Mouse (Mus musculus): ENCODE measurements around the gene Kmt2d. TPM values are rescaled to one million over a fixed set of nuclear protein-coding genes. Genes with fewer than 3 reads are reported as not detected.

Kmt2d gene
- total RNA-seq, 2 experiments from 2014 or later = 100 to 101 TPM

- TF ChIP-seq CTCF (IDR thresholded peaks at IDR 0.05) = no peak
- intact Hi-C loops (cut with DNase I) = loop anchor here (10.0 kb wide), 1 partner anchor 307 kb away; no protein-coding TSS in a partner anchor
- no peak for DNase-seq (ENCODE audit: extremely low spot score in 1 of 2, low spot score in 2 of 2)
- no peak overlapping the region for H3K27ac ChIP-seq
- no peak overlapping the region for H3K4me3 ChIP-seq
These were observed 26.5 kb upstream of the Kmt2d start for GRCm38 (mm10) chr15:98897495-98897894.

GRCm38 (mm10) chr15:98895635-98896589, 24.9 kb upstream of the Kmt2d start:
- intact Hi-C loops (cut with DNase I) = loop anchor here (10.0 kb wide), 1 partner anchor 309 kb away; no protein-coding TSS in a partner anchor
- DNase-seq (ENCODE audit: extremely low spot score in 1 of 2, low spot score in 2 of 2) = no peak
- H3K4me3 ChIP-seq = peak overlapping the region; percentile 27
- no peak overlapping the region for H3K27ac ChIP-seq
- TF ChIP-seq CTCF (IDR thresholded peaks at IDR 0.05) = no peak

DNA sequence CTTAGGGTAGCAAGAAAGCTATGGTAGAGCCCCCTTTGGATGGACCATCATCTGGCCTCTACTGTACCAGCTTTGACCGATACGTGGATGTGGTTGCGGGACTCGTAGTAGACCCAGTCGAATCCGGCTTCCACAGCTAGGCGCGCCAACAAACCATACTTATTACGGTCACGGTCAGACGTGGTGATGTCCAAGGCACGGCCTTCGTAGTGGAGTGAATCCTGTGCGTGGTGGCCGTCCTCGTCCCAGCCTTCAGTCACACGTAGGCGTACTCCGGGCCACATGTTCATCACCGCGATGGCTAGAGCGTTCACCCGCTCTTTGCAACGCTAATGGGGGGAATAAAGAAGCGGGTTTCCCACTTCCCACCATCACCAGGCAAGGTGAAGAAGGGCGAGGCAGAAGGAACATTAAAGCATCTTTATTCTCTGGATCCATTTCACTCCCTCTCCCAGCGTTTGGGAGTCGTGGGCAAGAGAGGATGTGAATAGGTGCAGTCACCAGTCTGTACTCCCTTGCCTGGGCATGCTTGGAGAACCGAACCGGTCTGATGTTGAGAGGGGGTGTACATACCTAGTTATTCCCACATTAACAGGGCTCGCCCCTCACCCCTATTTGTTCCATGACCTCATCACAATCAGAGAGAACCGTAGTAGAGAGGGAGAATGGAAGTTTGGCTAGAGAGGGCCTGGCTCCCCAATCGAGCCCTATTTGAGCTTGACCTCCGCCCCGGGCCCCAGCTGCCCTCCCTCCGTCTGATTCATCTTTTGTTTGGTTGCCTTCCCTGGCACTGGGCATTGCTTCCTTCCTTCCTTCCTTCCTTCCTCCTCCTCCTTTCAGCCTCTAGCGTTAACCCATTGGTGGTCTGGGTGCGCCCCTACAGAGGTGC, 24.0 kb upstream of the Kmt2d start:
- DNase-seq (ENCODE audit: extremely low spot score in 1 of 2, low spot score in 2 of 2) = no peak
- TF ChIP-seq CTCF (IDR thresholded peaks at IDR 0.05) = no peak
- H3K27ac ChIP-seq = no peak overlapping the region
- intact Hi-C loops (cut with DNase I) = loop anchor here (10.0 kb wide), 1 partner anchor 310 kb away; no protein-coding TSS in a partner anchor
- H3K4me3 ChIP-seq = peak overlapping the region; percentile 46

GRCm38 (mm10) chr15:98893940-98894745, 23.1 kb upstream of the Kmt2d start, which contains the start of gene Rhebl1:
Gene Rhebl1 (minus strand): TSS chr15:98894540.
- no peak within 1 kb of the TSS for H3K27ac ChIP-seq
- DNase-seq (ENCODE audit: extremely low spot score in 1 of 2, low spot score in 2 of 2) = peak; percentile 41 to 63
- no peak for TF ChIP-seq CTCF (IDR thresholded peaks at IDR 0.05)
- intact Hi-C loops (cut with DNase I) = loop anchor here (10.0 kb wide), 1 partner anchor 311 kb away; no protein-coding TSS in a partner anchor
- H3K4me3 ChIP-seq = peak within 1 kb of the TSS; percentile 46

DNA sequence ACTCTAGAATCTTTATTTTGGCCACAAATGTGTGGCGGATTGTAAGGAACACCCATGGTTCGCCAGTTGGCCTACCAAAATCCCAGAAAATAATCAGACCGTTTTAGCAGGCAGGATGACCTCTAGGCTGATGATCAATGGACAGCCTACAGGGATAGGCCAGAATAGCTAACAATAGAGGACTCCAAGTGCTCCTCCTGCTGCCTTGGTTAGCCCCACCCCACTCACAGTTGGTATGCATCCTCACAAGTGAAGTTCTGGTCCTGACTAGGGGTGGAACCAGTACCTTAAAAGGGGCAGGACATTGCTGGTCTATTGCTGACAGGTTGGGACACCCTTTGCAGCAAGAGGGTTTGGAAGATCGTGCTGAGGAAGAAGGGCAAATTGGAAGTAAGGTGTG, 22.0 kb upstream of the Kmt2d start:
- intact Hi-C loops (cut with DNase I) = loop anchor here (10.0 kb wide), 1 partner anchor 312 kb away; no protein-coding TSS in a partner anchor
- no peak for DNase-seq (ENCODE audit: extremely low spot score in 1 of 2, low spot score in 2 of 2)
- TF ChIP-seq CTCF (IDR thresholded peaks at IDR 0.05) = no peak
- no peak overlapping the region for H3K27ac ChIP-seq
- H3K4me3 ChIP-seq = no peak overlapping the region

- Histone ChIP-seq H3K27ac (no peak overlapping the region), H3K4me3 (no peak overlapping the region)
- peak; percentile 89 for TF ChIP-seq CTCF (IDR thresholded peaks at IDR 0.05)
- intact Hi-C loops (cut with DNase I) = loop anchor here (1.0 to 10.0 kb wide), 3 partner anchors 36 to 313 kb away; no protein-coding TSS in a partner anchor
- peak; percentile 38 to 61 for DNase-seq (ENCODE audit: extremely low spot score in 1 of 2, low spot score in 2 of 2)
These were observed 21.1 kb upstream of the Kmt2d start for GRCm38 (mm10) chr15:98891907-98892606.

DNA sequence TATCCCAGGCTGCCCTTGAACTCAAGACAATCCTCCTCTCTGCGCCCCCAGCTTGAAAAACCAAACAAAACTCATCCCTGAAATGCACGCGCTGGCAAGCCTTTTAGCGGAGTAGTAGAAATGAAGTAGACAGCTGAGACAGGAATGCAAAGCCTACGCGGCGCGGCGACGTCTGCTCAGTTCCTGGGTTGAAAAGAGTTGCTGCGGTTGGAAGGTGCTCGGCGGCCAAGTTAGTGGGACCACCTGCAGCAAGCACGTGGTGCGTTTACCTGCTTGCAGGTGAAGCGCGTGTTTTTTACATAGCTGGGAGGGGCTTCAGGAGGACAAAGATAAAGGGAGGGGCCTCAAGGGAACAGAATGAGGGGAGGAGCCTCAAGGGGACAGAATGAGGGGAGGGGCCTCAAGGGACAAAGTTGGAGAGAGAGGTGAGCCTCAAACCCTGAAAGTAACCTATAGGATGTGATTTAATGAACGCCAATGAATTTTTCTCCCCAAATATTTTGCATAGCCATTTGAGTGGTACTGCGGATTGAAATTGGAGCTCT, 20.3 kb upstream of the Kmt2d start:
- no peak overlapping the region for H3K4me3 ChIP-seq
- no peak for DNase-seq (ENCODE audit: extremely low spot score in 1 of 2, low spot score in 2 of 2)
- TF ChIP-seq CTCF (IDR thresholded peaks at IDR 0.05) = no peak
- no peak overlapping the region for H3K27ac ChIP-seq
- intact Hi-C loops (cut with DNase I) = loop anchor here (10.0 kb wide), 1 partner anchor 314 kb away; no protein-coding TSS in a partner anchor

- DNase-seq (ENCODE audit: extremely low spot score in 1 of 2, low spot score in 2 of 2) = no peak
- H3K27ac ChIP-seq = no peak overlapping the region
- intact Hi-C loops (cut with DNase I) = no loop called here
- no peak overlapping the region for H3K4me3 ChIP-seq
- TF ChIP-seq CTCF (IDR thresholded peaks at IDR 0.05) = no peak
These were observed 16.5 kb upstream of the Kmt2d start for GRCm38 (mm10) chr15:98887526-98887925.

DNA sequence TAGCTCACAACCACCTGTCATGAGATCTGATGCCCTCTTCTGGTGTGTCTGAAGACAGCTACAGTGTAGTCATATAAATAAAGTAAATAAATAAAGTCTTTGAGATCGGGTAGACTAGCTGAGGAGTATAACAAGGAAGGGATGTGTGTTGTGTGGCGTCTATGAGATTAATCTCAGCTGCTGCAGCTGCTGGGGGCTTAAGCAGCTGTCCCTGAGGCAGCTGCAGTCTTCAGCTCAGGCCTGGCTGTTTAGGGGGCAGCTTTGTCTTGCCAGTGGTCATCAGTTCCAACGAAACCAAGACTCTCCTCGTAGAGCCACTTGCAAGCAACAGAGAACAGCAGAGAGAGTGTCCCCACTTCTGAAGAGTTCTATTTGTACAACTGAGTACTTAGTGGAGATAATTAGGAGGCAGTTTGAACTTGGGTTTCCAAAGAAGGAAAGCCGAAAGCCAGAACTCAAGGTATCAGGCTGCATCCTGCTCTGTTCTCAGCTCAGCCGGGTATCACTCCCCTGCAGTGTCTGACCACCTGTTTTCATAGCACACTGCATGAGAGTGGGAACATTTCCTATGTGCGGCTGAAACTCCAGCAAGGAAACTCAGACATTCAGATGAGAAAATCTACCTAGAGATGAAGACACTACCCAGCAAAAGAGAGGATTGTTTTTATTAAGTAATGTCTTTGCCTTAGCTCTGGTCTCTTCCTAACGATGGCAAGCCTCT, 15.8 kb upstream of the Kmt2d start:
- TF ChIP-seq CTCF (IDR thresholded peaks at IDR 0.05) = no peak; the same call in 1 of the 2 replicates
- Histone ChIP-seq H3K27ac (no peak overlapping the region), H3K4me3 (no peak overlapping the region)
- intact Hi-C loops (cut with DNase I) = no loop called here
- DNase-seq (ENCODE audit: extremely low spot score in 1 of 2, low spot score in 2 of 2) = no peak
